Mouse (Mus musculus) testis, adult 2 months (tissue): ENCODE results near the gene Reln. TPM values are rescaled to one million over a fixed set of nuclear protein-coding genes. Genes with fewer than 3 reads are reported as not detected.

Experiments used
- H3K27ac ChIP-seq: fragments of 200-500 bp; 2 replicates; pipeline ENCODE4 v1.5.1; 2012; ENCODE audit warnings: low read depth, low read length; ENCODE audit not compliant: control insufficient read depth, insufficient read depth
- H3K27me3 ChIP-seq: fragments of 200-500 bp; 2 replicates; pipeline ENCODE4 v1.6.1; 2012; ENCODE audit warnings: mild to moderate bottlenecking, low read length, moderate library complexity; ENCODE audit not compliant: control insufficient read depth, insufficient read depth
- H3K36me3 ChIP-seq: fragments of 200-500 bp; 2 replicates; pipeline ENCODE4 v1.6.1; 2012; ENCODE audit warnings: mild to moderate bottlenecking, low read length; ENCODE audit not compliant: control insufficient read depth, insufficient read depth
- H3K4me1 ChIP-seq: fragments of 200-500 bp; 2 replicates; pipeline ENCODE4 v1.6.1; 2012; ENCODE audit warnings: low read length; ENCODE audit not compliant: control insufficient read depth, insufficient read depth
- H3K4me3 ChIP-seq: fragments of 200-500 bp; 2 replicates; pipeline ENCODE4 v1.5.1; 2012; ENCODE audit warnings: low read depth, mild to moderate bottlenecking, low read length, moderate library complexity, mixed read lengths; ENCODE audit not compliant: control insufficient read depth
- CTCF ChIP-seq: fragments of 200-500 bp; IDR thresholded peaks from 2 replicates; pipeline ENCODE4 v1.5.1; 2012; ENCODE audit warnings: low read depth, mild to moderate bottlenecking, inconsistent platforms, low read length, moderate library complexity; ENCODE audit not compliant: control insufficient read depth, insufficient read depth, insufficient replicate concordance
- POLR2A ChIP-seq: fragments of 200-500 bp; IDR thresholded peaks from 2 replicates; pipeline ENCODE4 v1.6.1; 2012; ENCODE audit warnings: low read depth, mild to moderate bottlenecking, inconsistent platforms, low read length, moderate library complexity; ENCODE audit not compliant: control insufficient read depth
- polyA plus RNA-seq: library from polyadenylated mRNA; depleted of rRNA; stranded (reverse); fragments of >200 nt; gene quantifications from 2 replicates; pipeline ENCODE4 v1.2.3, GENCODE M21; 2012

Gene Reln
- polyA plus RNA-seq, 1 experiment = 11.5 TPM

GRCm38 (mm10) chr5:22343843-22344555 is 503 bp downstream of the Reln start:
- no peaks in the 10 kb centered on the region for H3K36me3 ChIP-seq
- TF ChIP-seq POLR2A (no peak), CTCF (no peak)
- no peaks in the 10 kb centered on the region for H3K27me3 ChIP-seq
- H3K4me3 ChIP-seq = peak overlapping the region; percentile 81
- H3K27ac ChIP-seq = no peak overlapping the region
- H3K4me1 ChIP-seq = peaks cover 11% of the 10 kb centered on the region

- Histone ChIP-seq H3K4me3 (no peak overlapping the region), H3K27ac (no peak overlapping the region), H3K27me3 (no peaks in the 10 kb centered on the region), H3K4me1 (peaks cover 11% of the 10 kb centered on the region), H3K36me3 (no peaks in the 10 kb centered on the region)
- TF ChIP-seq CTCF = no peak
- no peak for TF ChIP-seq POLR2A
Observed at GRCm38 (mm10) chr5:22343536-22343842, 1.0 kb downstream of the Reln start.

- H3K27ac ChIP-seq = no peak overlapping the region
- no peak for TF ChIP-seq CTCF
- no peak for TF ChIP-seq POLR2A
- H3K4me1 ChIP-seq = peaks cover 11% of the 10 kb centered on the region
- H3K27me3 ChIP-seq = no peaks in the 10 kb centered on the region
- no peaks in the 10 kb centered on the region for H3K36me3 ChIP-seq
- no peak overlapping the region for H3K4me3 ChIP-seq
Observed at GRCm38 (mm10) chr5:22342461-22342860, 2.0 kb downstream of the Reln start.

- Histone ChIP-seq H3K4me1 (peaks cover 11% of the 10 kb centered on the region), H3K27ac (no peak overlapping the region), H3K36me3 (no peaks in the 10 kb centered on the region), H3K27me3 (no peaks in the 10 kb centered on the region), H3K4me3 (no peak overlapping the region)
- TF ChIP-seq CTCF (no peak), POLR2A (no peak)
Observed at GRCm38 (mm10) chr5:22340991-22341390, 3.5 kb downstream of the Reln start.

GRCm38 (mm10) chr5:22335408-22335807 is 9.1 kb downstream of the Reln start:
- Histone ChIP-seq H3K27ac (no peak overlapping the region), H3K4me3 (no peak overlapping the region), H3K4me1 (no peaks in the 10 kb centered on the region), H3K36me3 (no peaks in the 10 kb centered on the region), H3K27me3 (no peaks in the 10 kb centered on the region)
- TF ChIP-seq CTCF (no peak), POLR2A (no peak)

- Histone ChIP-seq H3K4me3 (no peak overlapping the region), H3K4me1 (no peaks in the 10 kb centered on the region), H3K27ac (no peak overlapping the region), H3K36me3 (no peaks in the 10 kb centered on the region), H3K27me3 (no peaks in the 10 kb centered on the region)
- TF ChIP-seq POLR2A (no peak), CTCF (no peak)
Observed at GRCm38 (mm10) chr5:22330802-22331201, 13.7 kb downstream of the Reln start.

- Histone ChIP-seq H3K36me3 (no peaks in the 10 kb centered on the region), H3K27me3 (no peaks in the 10 kb centered on the region), H3K4me3 (no peak overlapping the region), H3K4me1 (no peaks in the 10 kb centered on the region), H3K27ac (no peak overlapping the region)
- no peak for TF ChIP-seq CTCF
- no peak for TF ChIP-seq POLR2A
Observed at GRCm38 (mm10) chr5:22328431-22329359, 15.8 kb downstream of the Reln start.
